Mouse (Mus musculus) lung, postnatal 0 days (tissue): ENCODE data around the gene Dbil5.

Experiments used
- CTCF ChIP-seq: IDR thresholded peaks from 2 replicates; pipeline ENCODE4 v1.5.1; 2016; ENCODE audit warnings: antibody characterized with exemption, mild to moderate bottlenecking
- EP300 ChIP-seq: IDR thresholded peaks from 2 replicates; pipeline ENCODE4 v1.6.1; 2016; ENCODE audit warnings: antibody characterized with exemption, mild to moderate bottlenecking, control low read depth

GRCm38 (mm10) chr11:76260208-76261050, 43.0 kb downstream of the Dbil5 start:
- TF ChIP-seq CTCF (no peak), EP300 (no peak)
